Mouse (Mus musculus): ENCODE measurements around the gene Nfu1.

DNA sequence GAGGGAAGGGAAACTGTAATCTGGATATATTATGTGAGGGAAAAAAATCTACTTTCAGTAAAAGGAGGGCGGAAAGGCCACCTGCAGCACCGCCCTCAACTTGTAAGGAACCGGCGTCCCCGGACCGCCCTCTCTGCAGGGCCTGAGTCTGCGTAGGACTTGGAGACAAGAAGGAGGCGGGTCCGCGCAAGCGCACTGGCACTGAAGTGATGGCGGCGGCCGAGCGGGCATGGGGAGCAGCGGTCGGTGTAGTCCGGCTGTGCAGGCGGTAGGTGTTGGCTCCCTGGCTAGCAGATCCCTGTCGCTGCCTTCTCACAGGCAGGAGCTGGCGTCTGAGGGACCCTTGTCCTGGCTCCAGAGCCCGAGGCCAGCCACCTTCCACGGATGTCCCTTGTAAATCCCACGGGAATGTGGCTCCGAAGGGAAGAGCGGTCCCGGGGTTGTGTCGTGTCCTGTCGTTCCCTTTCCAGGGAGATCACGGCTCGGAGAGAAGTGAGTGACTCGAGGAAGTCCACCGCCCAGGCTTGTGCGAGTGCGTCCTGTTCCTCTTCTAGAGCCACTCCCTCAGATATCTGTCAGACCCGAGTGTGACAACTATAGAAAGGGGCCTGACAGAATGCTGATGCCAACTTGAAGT, 774 bp downstream of the Nfu1 start:
- TF ChIP-seq MAX (IDR thresholded peaks at IDR 0.05) (no peak), CTCF (IDR thresholded peaks at IDR 0.05; ENCODE audit: control insufficient read depth, insufficient read depth, insufficient read length) (no peak), MYOD1 (IDR thresholded peaks at IDR 0.05; ENCODE audit: control insufficient read depth, insufficient read length, low read depth) (no peak), CEBPB (IDR thresholded peaks at IDR 0.05; ENCODE audit: low read depth) (no peak)
